Mouse (Mus musculus) urinary bladder, postnatal 4 days (tissue): ENCODE measurements at regions not wholly inside any gene's neighbourhood (a gene's known extent, or its start where the extent isn't known, plus 50 kb on each side); places are given as distances from the start of the nearest gene placed in this dataset.
A peak's percentile ranks its signal among the peaks of the same experiment; 100 is the strongest.

ENCODE experiments used
- DNase-seq, 2 experiments: peaks; one replicate each; pipeline ENCODE4 v3.0.0; 2021 to 2022; ENCODE audit warnings: low spot score in 2 of 2

DNA sequence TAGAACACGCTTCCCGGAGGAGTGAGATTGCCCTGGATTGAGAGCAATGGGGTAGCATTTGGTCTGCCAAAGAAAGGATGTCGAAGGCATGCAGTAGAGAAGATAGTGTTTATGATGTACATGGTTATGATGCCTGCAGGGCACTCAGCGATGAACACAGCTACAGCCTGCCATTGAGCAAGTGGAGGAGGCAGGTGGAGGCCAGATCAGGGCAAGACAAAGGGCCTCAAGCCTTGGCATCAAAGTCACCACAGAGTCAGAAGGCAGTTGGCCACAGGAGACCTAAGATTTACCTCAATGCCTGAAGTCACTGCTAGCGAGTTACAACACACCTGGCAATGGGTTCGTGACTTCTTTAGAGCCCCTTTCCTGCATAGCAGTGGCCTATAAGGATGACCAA is 89.3 kb upstream of the Hnrnpa3 start:
- no peak for DNase-seq

- no peak for DNase-seq
These were observed 88.8 kb upstream of the Hnrnpa3 start for GRCm38 (mm10) chr2:75570246-75570645.

- peak; percentile 72 to 79 for DNase-seq
These were observed 74.1 kb upstream of the Hnrnpa3 start for GRCm38 (mm10) chr2:75584975-75585374.

DNA sequence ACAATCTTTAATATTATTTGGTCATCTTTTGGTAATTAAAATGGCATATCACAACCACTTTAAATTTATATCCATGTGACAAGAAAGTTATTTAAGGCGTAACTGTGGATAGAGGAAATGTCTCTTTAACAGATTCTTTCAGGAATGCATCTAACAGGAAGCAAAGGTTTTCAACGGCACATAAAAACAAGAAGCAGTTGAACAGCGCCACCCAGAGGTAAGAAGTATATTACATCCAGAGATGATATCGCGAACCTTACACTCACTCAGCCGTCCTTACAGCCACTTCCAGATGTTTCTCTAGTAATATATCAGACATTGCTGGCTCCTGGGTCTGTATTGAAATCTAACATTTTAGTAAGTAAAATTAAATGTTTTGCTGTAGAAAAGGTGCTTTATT is 70.5 kb upstream of the Hnrnpa3 start:
- DNase-seq, result no peak

- no peak for DNase-seq
These were observed 69.6 kb upstream of the Hnrnpa3 start for GRCm38 (mm10) chr2:75589452-75589851.

DNA sequence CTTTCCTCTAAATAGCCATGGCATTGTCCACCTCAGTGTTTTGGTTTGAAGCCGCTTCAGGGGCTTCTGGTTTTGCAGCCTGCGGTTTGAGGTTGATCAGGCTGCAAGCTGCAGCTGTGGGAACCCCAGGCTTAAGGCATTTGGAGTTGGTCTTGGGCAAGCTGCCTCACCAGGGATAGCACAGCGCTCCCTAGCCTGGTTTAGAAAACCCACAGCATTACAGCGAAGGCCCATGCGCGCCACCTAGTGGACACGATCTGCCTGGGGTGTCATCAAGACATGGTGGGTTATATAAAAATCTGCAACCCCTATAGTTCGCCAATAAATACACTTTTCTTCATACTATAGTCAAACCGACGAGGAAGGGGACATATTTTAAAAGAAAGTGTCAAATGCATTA is 68.9 kb upstream of the Hnrnpa3 start:
- peak; percentile 77 to 92 for DNase-seq

DNA sequence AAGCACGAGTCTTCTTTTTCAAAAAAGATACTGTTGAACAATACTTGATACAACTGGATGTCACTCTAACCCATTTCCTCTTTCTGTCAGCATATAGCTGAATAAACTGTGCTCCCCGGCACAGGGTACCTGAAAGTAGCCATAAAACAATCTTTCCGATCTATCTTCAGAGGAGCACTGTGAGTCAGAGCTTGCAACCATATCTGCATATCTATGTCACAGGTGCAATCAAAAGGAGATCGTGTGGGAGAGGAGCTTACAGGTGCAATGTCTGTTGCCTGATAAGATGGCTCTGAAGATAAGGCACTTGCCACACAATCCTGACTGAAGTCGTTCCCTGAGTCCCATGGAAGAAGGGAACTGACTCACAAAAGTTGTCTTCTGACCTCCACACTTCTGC is 58.5 kb upstream of the Hnrnpa3 start:
- DNase-seq, result no peak

DNA sequence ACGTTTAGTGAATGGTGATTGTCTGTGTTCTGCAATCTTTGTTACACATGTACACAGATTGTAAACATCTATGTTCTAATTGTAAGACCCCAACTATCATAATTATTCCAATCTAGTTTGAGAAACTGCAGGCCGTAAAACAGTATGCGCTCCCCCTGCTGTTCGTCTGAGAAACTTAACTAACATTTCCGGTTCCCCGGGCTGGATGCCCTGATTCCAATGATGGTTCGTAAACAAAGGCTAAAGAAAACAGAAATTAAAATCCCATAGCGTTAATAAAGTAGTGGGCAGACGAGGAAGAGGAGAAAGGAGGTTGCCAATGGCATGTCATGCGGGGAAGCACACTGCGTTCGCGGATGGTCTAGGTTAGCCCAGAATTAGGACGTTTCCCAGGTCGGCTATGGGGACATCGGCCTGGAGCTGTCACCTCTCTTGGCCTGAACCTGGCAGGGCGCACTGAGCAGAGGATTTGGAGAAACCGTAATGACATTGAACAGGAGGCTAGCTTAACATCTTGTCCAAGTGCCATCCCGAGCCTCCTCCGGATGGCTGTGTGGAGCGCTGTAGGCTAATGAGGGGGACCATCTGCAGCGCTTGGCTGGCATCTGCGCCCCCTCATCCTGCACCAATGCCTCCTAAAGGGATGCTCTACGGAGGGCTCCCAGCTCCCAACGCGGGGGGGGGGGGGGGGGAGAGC is 55.7 kb upstream of the Hnrnpa3 start:
- no peak for DNase-seq

GRCm38 (mm10) chr2:75605634-75606033 is 53.4 kb upstream of the Hnrnpa3 start:
- DNase-seq, result no peak

GRCm38 (mm10) chr2:75607010-75607915 is 51.8 kb upstream of the Hnrnpa3 start:
- DNase-seq, result no peak

DNA sequence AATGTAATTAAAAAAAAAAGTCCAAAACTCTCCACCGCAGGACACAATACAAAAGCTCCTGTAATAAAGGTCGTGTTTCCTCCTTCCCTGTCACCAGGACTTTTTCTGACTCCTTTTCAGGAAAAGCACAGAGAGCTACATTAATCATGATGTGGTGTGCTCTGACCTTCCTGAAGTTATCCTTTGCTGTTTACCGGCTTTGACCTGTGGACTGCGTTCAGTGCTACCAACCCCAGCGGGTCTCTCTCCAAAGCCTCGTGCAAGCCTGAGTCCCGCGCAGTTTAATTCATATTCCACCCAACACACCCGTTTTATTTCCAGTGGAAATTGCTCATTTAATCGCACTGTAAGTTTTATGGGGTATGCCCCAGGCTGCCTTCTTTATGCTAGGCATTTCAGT is 51.1 kb upstream of the Hnrnpa3 start:
- DNase-seq, result no peak

- DNase-seq, result no peak
These were observed 50.6 kb upstream of the Hnrnpa3 start for GRCm38 (mm10) chr2:75608482-75608881.

GRCm38 (mm10) chr2:75609150-75609946 is 49.7 kb upstream of the Hnrnpa3 start:
- no peak for DNase-seq
